Mouse (Mus musculus) bone marrow, adult 2 months (tissue): ENCODE results near the gene Dmtf1.

Experiments used
- CTCF ChIP-seq: fragments of 200-500 bp; IDR thresholded peaks from 2 replicates; pipeline ENCODE4 v1.5.1; 2011; ENCODE audit warnings: low read length, control low read depth; ENCODE audit not compliant: control insufficient read depth, insufficient read depth
- POLR2A ChIP-seq: fragments of 200-500 bp; IDR thresholded peaks from 2 replicates; pipeline ENCODE4 v1.6.1; 2011; ENCODE audit warnings: low read depth, mild to moderate bottlenecking, control low read depth, low read length, borderline replicate concordance; ENCODE audit not compliant: control insufficient read depth

GRCm38 (mm10) chr5:9109582-9109981 is 52.0 kb downstream of the Dmtf1 start:
- peak; percentile 37 for TF ChIP-seq CTCF
- no peak for TF ChIP-seq POLR2A
